Mouse (Mus musculus) bone marrow macrophage, adult 2 months (primary cell): ENCODE measurements around the gene Nip7.

ENCODE experiments used
- CTCF ChIP-seq: IDR thresholded peaks from 2 replicates; pipeline ENCODE4 v1.5.1; 2012; ENCODE audit warnings: low read depth, mild to moderate bottlenecking, low read length, moderate library complexity
- POLR2A ChIP-seq: IDR thresholded peaks from 2 replicates; pipeline ENCODE4 v1.6.1; 2012; ENCODE audit warnings: mild to moderate bottlenecking, low read depth, low read length, borderline replicate concordance

DNA sequence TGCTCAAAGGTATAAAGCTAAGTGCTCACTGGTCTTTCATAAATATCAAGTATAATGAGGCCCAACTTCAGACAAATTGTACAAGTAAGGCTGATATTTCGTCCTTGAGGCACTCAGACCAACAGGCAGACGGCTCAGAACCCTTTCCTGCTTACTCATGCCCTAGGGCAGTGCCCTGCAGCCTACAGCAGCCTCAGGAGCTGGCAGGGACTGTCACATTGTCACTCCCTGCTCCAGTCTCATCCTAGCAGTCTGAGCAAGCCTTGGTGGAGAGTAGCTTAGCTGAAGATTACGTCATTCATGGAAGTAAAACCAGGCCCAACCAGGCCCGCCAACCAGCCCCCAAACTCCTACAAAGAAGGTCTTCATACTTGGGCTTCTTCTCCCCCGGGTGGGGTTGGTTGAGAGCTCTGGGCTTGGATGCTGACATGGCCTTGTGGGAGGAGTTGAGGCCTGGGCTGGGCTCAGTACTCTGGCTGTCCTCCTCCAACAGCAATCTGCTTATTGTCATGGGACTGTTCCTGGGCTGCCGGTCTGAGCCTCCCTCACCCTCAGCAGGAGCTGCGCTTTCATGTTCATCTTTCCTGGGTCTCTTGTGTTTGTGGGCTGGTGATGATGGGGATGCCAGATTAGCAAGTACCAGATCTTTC, 19.7 kb downstream of the Nip7 start:
- TF ChIP-seq CTCF (no peak), POLR2A (no peak)
